Mouse (Mus musculus) v-Abl transformed pro-B cells (cell line): ENCODE results near the gene Gas6.

Experiments
- in situ Hi-C, 2 experiments: fragments of 400-800 bp; cut with MboI; formaldehyde crosslinking; loops; one replicate each; pipeline ENCODE4 v1.15.1; 2025; ENCODE audit not compliant: unreplicated experiment in 2 of 2

The Gas6 gene

GRCm38 (mm10) chr8:13493858-13494631 is at the start of gene Gas6:
Gene Gas6, minus strand, starts transcription at chr8:13494490.
- in situ Hi-C loops, result no loop called here

GRCm38 (mm10) chr8:13541526-13541925 is 47.2 kb upstream of the Gas6 start:
- in situ Hi-C loops, result loop anchor here in 1 of 2 experiments (5.0 to 25.0 kb wide), 5 partner anchors 79 to 1496 kb away; partner anchors contain the start of genes BB014433 and Coprs

DNA sequence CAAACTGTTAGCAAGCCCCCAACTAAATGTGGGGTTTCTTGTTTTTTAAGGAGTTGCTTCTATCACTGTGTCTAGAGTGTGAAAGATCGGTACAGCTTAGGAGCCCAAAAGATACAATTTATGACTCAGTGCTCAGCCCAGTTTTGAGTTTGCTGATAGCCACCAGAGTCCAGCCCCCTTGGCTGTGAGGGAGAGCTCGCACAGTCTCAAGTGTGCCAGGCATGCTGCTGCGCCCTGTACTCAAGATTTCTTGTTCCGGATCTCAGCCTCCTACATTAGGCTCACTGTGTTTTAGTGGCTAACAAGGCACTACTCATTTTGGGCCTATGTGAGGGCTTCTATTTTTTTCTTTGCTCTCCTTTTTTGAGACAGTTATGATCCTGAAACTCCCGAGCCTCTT is 45.8 kb upstream of the Gas6 start:
- in situ Hi-C loops, result loop anchor here in 1 of 2 experiments (5.0 to 25.0 kb wide), 5 partner anchors 78 to 1497 kb away; partner anchors contain the start of genes BB014433 and Coprs

DNA sequence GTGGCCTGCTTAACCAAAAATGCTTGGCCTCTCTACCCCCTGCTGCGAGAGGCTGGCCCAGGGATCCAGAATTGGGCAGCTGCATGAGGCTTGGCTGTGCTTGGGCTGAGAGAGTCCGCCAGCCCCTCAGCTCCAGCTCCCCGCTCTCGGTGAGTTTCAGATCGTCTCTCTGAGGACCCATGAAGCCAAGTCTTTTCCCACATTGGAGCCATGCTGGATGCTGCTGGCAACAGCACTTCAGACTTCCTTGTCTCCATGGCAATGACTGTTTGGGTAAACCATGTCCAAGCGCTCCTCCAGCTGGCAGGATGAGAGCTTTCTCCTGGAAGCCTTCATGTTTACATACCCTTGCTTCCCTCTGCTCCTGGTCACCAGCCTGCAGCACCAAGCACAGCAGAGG is 44.5 kb upstream of the Gas6 start:
- in situ Hi-C loops, result loop anchor here in 1 of 2 experiments (25.0 kb wide), 3 partner anchors 548 to 1498 kb away; partner anchors contain the start of gene BB014433

DNA sequence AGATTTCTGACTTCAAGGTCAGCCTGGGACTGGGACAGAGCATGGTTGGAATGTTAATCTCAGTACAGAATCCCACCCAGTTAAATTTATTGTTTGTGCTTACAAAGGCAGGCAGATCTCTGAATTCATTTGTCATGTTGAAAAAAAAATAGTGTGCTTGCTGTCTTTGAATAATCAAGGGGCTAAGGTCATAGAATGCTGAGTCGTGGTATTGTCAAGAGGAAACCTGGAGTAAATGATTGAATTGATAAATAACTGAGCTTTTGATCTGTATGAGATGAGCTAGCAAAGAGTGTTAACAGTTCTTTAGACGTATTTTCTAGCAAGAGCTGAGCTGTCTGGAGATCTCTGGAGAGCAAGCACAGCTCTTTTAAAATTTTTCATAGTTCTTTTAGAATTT is 42.8 kb upstream of the Gas6 start:
- in situ Hi-C loops, result loop anchor here in 1 of 2 experiments (25.0 kb wide), 3 partner anchors 550 to 1500 kb away; partner anchors contain the start of gene BB014433

GRCm38 (mm10) chr8:13533123-13533522 is 38.8 kb upstream of the Gas6 start:
- in situ Hi-C loops, result loop anchor here in 1 of 2 experiments (25.0 kb wide), 3 partner anchors 554 to 1504 kb away; partner anchors contain the start of gene BB014433

- in situ Hi-C loops, result loop anchor here in 1 of 2 experiments (25.0 kb wide), 3 partner anchors 556 to 1506 kb away; partner anchors contain the start of gene BB014433
These were observed 37.4 kb upstream of the Gas6 start for GRCm38 (mm10) chr8:13531602-13532171.

GRCm38 (mm10) chr8:13530941-13531340 is 36.7 kb upstream of the Gas6 start:
- in situ Hi-C loops, result loop anchor here in 1 of 2 experiments (25.0 kb wide), 3 partner anchors 556 to 1506 kb away; partner anchors contain the start of gene BB014433

- in situ Hi-C loops, result loop anchor here in 1 of 2 experiments (25.0 kb wide), 3 partner anchors 557 to 1507 kb away; partner anchors contain the start of gene BB014433
These were observed 36.1 kb upstream of the Gas6 start for GRCm38 (mm10) chr8:13530401-13530800.

DNA sequence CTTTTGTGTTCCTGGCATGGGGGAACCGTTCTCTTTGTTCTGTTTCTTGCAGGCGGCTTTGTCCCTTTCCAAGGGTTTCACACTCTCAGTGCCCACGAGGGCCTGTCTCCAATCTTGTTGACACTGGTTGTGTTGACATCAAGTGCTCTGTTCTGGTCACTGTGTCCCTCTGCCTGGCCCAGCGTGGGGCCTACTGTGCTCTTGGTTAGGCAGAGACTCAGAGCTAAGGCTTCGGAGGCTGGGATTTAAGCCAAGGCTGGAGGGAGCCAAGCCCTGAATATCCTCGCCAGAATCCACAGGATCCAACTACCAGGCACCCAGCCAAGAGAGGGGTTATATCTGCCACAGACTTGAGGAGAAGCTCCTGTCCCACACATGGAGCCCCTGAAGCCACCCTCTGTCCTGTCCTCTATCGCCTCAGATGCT is 35.6 kb upstream of the Gas6 start:
- in situ Hi-C loops, result loop anchor here in 1 of 2 experiments (25.0 kb wide), 3 partner anchors 557 to 1507 kb away; partner anchors contain the start of gene BB014433

GRCm38 (mm10) chr8:13529011-13529840 is 34.9 kb upstream of the Gas6 start:
- in situ Hi-C loops, result loop anchor here in 1 of 2 experiments (25.0 kb wide), 3 partner anchors 558 to 1508 kb away; partner anchors contain the start of gene BB014433

GRCm38 (mm10) chr8:13521392-13521791 is 27.1 kb upstream of the Gas6 start:
- in situ Hi-C loops, result no loop called here

DNA sequence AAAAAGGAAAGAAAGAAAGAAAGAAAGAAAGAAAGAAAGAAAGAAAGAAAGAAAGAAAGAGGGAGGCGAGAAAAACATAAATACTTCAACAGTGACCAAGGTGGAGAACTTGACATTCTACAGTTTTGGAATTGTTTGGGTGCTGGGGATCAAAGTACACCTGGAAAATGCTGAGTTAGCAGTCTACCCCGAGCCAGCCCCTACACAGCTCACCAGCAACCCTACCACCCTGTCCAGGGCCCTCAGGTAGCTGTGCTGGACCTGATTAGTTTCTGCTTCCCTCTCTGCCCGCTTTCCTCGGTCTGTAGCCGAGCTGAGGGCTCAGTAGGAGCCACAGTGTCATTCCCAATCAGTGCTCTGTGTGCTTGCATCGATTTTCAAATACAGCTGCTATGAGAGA is 26.1 kb upstream of the Gas6 start:
- in situ Hi-C loops, result no loop called here

GRCm38 (mm10) chr8:13519503-13519902 is 25.2 kb upstream of the Gas6 start:
- in situ Hi-C loops, result no loop called here

GRCm38 (mm10) chr8:13517284-13517781 is 23.0 kb upstream of the Gas6 start:
- in situ Hi-C loops, result no loop called here

DNA sequence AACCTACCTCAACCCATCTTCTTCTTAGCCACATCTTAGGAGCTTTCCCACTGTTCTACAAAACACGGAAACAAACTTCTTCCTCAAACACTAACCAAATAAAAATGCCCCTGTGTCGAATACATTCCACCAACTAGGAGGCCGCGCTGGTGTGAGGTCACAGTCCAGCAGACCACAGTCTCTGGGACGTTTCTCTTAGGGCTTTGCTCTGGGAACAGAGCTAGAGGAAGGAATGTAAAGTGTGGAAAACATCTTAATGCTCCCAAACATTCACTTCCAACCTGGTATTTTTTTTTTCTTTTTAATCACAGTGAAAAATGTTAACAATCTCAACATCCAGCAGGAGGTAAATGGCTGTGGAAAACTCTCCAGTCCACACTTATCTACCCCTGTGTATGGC is 22.4 kb upstream of the Gas6 start:
- in situ Hi-C loops, result no loop called here

GRCm38 (mm10) chr8:13516011-13516442 is 21.7 kb upstream of the Gas6 start:
- in situ Hi-C loops, result no loop called here

DNA sequence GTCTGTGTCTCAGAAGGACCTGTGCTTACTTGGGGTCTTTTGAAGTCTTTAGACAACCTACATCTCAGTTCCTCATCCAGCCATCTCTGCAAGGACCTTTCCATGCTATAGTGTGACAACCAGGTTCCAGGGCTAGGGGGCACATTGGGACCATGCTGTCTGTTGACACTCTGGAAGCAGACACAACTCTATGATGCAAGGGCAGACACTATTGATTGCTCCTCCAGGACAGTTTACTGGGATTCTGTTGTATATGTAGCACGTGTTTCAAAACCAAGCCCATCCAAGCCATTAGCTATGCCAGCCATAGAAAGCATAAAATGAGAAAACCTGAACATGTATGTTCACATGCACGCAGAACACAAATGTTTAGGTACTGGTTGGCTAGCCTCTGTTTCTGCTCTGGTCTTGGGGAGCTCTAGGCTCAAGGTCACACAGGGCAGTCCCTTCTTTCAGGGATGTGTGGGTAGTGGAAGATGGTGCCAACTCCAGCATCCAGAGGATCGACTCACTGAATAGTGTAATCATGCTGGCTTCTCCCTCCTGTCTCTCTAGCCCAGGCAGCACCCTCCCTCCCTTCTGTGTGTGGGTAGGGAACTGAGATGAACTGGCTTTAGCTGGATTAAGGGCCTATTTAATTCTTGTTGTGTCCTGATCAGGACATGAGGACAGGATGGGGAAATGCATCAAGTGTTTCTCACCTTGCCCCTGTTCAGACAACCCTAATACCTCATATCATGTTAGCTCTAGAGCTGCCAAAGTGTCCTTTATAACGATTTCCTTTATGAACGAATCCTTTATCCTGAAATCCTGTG is 19.5 kb upstream of the Gas6 start:
- in situ Hi-C loops, result no loop called here

- in situ Hi-C loops, result no loop called here
These were observed 18.4 kb upstream of the Gas6 start for GRCm38 (mm10) chr8:13512677-13513076.
